Mouse (Mus musculus): ENCODE measurements around the gene Ndfip2.
A peak's percentile ranks its signal among the peaks of the same experiment; 100 is the strongest.

Gene Ndfip2

GRCm38 (mm10) chr14:105258379-105259034, at the start of gene Ndfip2:
Ndfip2 (plus strand) TSS chr14:105258573.
- DNase-seq = peak; percentile 93

DNA sequence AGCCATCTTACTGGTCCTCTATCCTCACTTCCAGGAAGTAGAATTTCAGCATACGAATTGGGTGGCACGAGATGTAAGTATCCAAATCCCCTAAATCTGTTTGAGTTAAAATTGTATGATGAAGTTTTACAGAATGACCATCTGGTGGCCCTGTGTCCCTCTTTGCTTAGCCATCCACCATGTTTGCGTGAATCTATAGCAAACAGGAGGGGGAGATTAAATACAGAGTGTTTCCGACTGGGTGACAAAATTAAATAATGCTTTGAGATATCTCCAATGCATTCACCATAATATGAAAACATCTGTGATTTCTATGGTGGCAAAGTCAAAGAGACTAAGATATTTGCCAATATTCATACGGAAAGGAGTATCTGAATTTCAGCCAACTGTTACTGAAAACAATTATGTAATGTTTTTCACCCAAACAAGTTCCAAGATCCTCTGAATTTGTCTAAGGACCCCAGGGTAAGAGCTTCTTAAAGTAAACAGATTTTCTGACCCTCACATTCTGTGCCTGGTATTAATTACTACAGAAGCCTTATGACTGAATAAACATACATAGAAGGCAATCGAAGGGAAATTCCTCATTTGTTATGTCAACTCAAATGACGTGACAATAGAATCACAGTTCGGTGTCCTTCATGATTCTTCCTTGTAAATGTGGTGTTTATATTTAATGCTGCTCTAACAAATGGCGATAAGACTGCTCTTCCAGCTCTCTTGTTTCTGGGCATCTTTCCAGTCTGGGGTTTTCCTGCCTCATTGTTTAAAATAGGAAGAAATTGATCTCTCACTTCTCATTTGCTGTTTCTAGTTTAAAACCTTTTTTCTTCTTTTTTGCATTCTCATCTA, 38.6 kb upstream of the Ndfip2 start:
- DNase-seq = no peak

DNA sequence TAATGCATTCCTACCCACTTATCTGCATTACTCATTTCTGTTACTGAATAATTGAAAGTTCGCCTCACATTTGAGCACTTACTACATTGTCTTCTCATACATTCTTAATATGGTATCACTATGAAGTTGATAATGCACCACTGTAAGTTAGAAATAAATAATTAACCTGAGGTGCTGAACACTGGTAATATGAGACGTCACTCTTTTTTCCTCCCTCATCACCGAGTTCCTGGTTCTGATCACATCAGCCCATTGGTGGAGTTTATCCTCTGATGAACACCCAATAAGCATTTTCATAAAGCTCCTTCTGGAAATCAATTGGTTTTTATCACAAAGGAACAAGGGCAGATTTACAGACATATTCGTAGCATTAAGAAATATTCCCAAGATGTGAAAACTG, 36.1 kb upstream of the Ndfip2 start:
- no peak for DNase-seq

GRCm38 (mm10) chr14:105225790-105226189, 32.6 kb upstream of the Ndfip2 start:
- DNase-seq = no peak

GRCm38 (mm10) chr14:105232421-105232820, 26.0 kb upstream of the Ndfip2 start:
- peak; percentile 10 for DNase-seq

GRCm38 (mm10) chr14:105236596-105236995, 21.8 kb upstream of the Ndfip2 start:
- DNase-seq = no peak

- no peak for DNase-seq
Measured at GRCm38 (mm10) chr14:105237736-105238135, 20.6 kb upstream of the Ndfip2 start.

DNA sequence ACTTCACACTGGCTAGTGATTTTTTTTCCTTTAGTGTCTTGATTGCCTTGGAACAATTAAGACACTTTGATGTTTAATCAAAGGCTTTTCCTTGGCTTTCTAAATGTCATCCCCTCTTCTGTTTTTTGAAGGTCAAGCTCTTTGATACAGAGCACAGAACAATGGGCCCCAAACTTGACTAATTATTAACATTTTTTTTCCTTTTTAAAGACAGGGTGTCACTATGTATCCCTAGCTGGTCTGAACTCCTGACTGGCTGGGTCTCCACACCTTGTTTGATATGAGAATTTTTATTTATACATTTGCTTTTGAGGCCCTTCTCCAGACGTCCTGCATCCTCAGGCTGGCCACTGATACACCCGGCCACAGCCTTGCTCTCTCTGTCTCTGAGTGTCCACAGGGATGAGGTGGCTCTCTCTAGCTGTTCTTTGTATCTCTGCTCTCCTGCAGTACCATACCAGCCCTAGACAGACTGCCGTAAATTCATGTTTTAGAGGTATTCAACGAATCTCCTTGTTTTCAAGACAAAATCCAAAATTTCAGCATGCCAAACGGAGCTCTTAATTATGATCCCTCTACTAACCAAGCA, 19.8 kb upstream of the Ndfip2 start:
- no peak for DNase-seq

DNA sequence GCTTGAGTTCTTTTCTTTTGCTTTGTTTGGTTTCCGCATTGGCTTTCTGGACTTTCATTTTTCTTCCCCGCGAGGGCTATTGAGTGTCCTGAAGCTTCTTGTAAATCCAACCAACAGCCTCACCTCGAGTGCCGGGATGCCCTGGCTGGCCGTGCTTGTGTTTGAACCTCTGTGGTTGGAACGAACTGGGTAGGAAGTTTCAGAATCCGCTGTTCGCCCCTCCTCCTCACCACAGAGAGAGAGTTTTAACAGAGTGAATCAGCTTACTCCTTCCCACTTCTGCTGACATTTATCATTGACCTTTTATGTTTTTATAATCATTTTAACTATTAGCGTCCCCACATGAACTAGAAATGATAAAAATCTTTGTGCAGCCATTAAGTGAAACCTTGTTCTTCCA, 18.3 kb upstream of the Ndfip2 start:
- no peak for DNase-seq

DNA sequence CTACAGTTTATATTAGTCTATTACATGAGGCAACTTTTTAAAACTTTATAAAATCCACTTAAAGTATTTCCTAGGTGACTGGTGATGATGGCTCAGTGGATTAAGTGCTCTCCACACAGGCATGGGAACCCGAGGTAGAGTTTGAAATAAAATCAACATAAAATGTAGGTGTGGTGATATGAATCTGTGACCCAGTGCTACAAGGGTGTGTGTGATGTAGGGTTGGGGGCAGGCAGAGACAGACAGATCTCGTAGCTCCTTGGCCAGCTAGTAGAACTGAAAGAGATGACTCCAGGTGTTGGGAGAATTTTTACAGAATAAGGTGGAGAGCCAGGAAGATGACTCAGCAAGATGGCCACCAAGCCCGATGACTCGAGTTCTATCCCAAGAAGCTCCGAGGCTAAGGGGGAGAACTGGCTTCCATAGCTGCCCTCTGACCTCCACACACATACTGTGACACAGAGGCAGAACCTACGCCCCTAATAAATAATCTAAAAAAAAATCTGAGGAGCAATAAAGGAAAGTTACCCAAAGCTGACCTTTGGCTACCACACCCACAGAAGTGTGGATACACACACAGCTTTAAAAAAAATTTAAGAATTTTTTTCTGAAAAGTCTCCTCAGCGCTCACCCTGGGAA, 14.4 kb upstream of the Ndfip2 start:
- no peak for DNase-seq

DNA sequence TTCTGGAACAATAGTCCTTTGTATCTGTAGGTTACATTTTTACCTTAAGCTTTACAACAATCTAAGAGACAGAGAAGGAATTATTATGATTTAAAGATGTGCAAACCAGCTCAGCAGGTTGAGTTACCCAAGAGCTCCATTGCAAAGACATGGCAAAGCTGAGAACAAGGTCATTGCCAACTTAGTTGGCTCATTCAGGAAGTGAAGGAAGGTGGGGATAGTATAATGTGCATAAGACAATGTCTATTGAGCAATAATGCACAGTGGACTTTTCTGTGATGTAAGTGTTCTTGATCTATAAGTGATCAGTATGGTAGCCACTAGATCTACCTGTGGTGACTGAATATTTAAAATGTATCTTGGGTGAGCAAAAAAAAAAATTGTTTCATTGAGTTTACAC, 7.3 kb upstream of the Ndfip2 start:
- DNase-seq = no peak

DNA sequence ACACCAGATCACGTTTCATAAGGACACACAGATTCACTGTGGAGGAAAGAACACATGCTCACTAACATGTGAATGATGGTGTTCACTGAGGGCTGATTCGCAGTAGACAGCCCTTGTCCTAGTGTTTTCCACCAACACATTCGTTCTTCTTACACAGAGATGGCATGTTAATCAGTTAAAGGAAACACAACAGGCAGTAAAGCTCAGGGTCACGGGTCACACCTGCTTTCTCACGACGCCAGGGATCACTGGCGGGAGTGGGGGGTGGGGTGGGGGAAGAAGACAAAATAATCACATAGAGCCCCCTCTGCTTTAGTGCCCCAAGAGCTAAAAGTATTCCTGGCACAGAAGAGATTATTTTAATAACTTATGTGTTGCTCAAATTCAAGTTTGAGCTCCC, 5.1 kb upstream of the Ndfip2 start:
- no peak for DNase-seq

DNA sequence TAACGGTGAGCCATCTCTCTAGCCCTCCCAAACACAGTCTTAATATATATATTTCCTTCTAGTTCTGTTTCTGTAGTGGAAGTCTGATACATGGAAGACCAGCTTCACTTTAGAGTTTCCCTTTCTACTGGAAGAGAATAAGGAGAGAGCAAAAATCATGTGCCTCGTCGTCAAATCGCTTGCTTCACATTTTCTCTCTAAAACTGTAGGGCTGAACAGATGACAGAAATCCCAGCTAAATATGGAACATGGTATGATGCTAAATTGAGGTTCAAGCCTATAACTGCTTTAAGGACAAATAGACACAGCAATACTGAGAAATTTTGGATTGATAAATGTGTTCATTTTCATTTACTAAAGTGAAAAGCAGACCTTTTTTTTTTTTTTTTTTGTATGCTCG, 4.0 kb upstream of the Ndfip2 start:
- no peak for DNase-seq

- DNase-seq = no peak
Measured at GRCm38 (mm10) chr14:105255620-105256019, 2.8 kb upstream of the Ndfip2 start.

DNA sequence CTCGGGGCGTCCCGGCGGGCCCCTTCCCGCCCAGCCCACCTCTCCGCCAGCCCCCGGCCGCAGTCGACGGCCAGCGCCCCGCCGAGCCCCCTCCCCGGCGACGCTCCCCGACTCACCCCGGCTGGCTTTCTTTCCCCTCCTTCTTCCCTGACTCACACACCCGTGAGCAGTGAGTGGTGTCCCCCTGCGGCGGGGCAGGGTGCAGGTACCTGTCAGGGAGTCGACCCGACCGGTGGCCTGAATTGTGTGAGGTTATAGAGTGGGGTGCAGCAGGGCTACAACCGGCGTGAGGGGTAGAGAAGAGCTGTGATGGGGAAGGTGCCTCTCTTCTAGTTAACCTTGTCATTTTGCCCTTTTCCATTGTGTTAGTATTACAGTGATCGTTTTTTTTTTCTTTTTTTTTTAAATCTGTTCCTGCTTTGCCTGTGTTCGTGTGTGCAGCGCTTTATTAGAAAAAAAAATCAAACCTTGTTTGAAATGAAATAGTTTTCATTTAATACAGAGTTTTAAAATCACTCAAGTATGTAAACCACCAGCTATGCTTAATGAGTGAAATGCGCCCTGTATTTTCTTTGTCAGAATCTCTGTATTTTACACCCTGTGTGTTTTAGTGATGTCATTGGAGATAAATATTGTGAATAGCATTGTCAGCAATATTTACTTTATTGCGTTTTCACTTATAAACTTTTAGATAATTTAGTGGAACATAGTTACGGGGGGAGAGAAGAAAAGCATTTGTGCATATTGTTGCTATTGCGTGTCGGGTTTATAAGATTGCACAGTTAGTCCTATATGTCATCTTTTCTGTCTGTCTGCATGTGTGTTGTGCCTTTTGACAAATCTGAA, 885 bp downstream of the Ndfip2 start:
- DNase-seq = peak; percentile 72

DNA sequence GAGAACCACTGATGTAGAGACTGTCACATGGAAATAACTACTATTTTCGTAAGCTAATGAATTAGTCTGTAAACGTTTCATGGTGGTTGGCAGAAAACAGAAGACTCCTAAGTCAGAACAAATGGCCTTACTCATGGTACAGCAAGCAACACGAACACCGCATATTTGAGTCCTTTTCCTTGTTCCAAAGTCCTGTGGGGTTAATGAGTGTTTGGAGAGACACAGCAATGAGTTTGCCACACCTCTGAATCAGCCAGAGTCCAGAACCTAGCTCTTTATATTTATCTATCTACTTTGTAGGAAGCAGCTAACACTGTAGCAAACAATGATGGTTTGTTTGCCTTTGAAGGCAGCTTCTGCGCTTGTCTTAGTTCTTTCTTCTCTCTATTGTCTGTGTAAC, 4.5 kb downstream of the Ndfip2 start:
- no peak for DNase-seq

DNA sequence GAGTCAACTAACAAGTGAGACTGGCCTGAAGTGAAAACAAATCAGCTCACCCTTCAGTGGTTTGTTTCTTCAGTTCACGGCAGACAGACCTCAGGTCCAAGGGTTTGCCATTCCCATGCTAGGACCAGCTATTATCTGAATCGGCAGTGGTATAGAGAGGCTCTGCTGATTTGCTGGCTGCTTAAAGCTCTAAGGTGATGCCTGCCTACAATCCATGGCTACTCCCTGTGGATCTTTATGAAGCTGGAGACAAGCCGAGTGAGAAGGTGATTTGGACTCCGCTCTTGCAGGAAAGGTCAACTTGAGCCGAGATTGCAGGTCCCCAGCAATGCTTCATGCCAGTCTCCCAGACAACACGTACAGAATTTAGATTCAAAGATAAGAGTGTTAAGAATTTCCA, 8.7 kb downstream of the Ndfip2 start:
- DNase-seq = no peak

DNA sequence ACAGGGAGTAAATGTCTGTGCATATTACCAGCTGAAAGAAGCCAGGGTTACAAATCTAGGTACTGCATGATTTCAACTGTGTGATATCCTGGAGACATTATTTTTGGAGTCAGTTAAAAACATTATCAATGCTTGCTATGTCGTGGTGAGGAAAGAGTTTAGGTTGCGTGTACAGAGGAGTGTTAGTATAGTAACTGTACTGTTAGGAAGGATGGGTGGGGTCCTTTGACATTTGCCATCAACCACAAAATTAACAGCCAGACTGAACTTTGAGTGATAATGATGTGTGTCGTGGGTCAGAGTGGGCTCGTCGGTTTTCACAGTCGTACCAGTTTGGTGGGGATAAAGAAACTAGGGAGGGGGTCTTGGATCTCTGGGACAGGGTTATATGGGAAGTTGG, 13.7 kb downstream of the Ndfip2 start:
- no peak for DNase-seq

DNA sequence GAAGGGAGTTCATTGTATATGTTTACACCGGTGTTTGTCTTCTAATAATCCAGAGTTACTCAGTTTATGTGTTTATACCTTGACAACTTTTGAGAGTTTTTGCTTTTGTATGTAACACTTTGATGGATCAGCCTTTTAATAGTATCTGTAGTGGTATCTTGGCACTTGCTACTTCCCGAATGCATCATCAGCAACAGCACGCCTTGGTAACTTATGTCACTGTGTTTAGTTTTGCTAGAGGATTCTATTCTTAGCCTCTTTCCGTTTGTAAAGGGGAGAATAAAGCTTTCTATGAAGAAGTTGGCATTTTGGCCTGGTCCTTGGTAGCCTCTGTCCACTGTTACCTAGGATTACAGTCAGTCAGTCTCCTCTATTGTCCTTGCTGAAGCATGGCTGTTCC, 14.2 kb downstream of the Ndfip2 start:
- DNase-seq = no peak

GRCm38 (mm10) chr14:105275196-105275595, 16.8 kb downstream of the Ndfip2 start:
- no peak for DNase-seq

- DNase-seq = no peak
Measured at GRCm38 (mm10) chr14:105277277-105277676, 18.9 kb downstream of the Ndfip2 start.

DNA sequence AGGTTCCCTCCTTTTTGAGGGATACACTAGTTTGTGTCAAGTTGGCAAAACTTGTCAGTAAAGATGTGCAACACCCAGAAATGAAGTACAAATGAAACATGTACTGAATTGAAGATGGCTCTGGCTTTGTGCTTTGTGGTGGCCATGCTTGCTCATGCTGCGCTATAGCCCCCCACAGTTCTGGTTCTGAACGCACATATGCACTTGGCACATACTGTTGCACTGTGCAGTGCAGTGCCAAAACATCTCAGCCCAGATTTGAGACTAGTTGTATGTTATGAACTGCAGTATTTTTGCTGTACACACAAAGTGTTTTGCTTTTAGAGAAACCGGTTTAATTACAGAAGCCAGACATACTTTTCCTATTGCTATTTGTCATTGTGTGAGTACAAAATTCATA, 25.7 kb downstream of the Ndfip2 start:
- no peak for DNase-seq

DNA sequence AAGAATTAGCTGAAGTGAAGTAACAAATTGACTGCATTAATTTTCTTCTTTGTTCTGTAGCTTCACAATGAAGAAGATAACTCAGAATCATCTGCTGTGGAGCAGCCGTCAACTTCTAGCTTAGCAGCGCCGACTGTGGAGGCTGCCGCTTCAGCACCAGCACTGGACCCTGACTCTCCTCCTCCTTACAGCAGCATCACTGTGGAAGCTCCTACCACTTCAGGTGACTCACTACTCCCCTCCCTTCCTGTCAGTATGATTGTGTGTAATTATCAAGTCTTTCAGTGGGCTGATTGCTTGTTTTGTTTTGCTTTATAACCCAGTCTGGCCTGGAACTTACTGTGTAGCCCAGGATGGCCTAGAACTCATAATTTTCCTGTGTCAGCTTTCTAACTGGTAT, 29.2 kb downstream of the Ndfip2 start:
- DNase-seq = no peak
